Mouse (Mus musculus) intestine, postnatal 0 days (tissue): ENCODE data around the gene Ccdc146. TPM values are rescaled to one million over a fixed set of nuclear protein-coding genes. Genes with fewer than 3 reads are reported as not detected.

Experiments
- ATAC-seq: fragments of 200-750 bp; cut with Nextera tagmentation; 2 replicates; pipeline ENCODE4 v1.8.0; 2017; ENCODE audit warnings: mild to moderate bottlenecking, moderate TSS enrichment, moderate library complexity
- H3K27ac ChIP-seq: fragments of 300-500 bp; sonication (generic); 2 replicates; pipeline ENCODE4 v1.5.1; 2014; ENCODE audit warnings: mild to moderate bottlenecking, low read depth, low read length, moderate library complexity
- H3K27me3 ChIP-seq: fragments of 300-500 bp; sonication (generic); replicated peaks from 2 replicates; pipeline ENCODE4 v1.6.1; 2014; ENCODE audit warnings: low read length, mixed read lengths; ENCODE audit not compliant: control insufficient read depth, insufficient read depth
- H3K36me3 ChIP-seq: fragments of 300-500 bp; sonication (generic); 2 replicates; pipeline ENCODE4 v1.6.1; 2014; ENCODE audit warnings: mild to moderate bottlenecking, moderate library complexity; ENCODE audit not compliant: control insufficient read depth, insufficient read depth
- H3K4me1 ChIP-seq: fragments of 300-500 bp; sonication (generic); replicated peaks from 2 replicates; pipeline ENCODE4 v1.6.1; 2014; ENCODE audit warnings: antibody characterized with exemption, low read length, mixed read lengths; ENCODE audit not compliant: control insufficient read depth, insufficient read depth
- H3K4me2 ChIP-seq: fragments of 300-500 bp; sonication (generic); replicated peaks from 2 replicates; pipeline ENCODE4 v1.6.1; 2014; ENCODE audit warnings: low read depth, mild to moderate bottlenecking, moderate library complexity
- H3K4me3 ChIP-seq: fragments of 300-500 bp; sonication (generic); 2 replicates; pipeline ENCODE4 v1.5.1; 2014; ENCODE audit warnings: low read depth, low read length
- H3K9ac ChIP-seq: fragments of 300-500 bp; sonication (generic); 2 replicates; pipeline ENCODE4 v1.6.1; 2014; ENCODE audit warnings: mild to moderate bottlenecking, low read depth, low read length
- H3K9me3 ChIP-seq: fragments of 300-500 bp; sonication (generic); 2 replicates; pipeline ENCODE4 v1.6.1; 2016; ENCODE audit warnings: mixed run types; ENCODE audit not compliant: control insufficient read depth
- CTCF ChIP-seq: sonication (generic); IDR thresholded peaks from 2 replicates; pipeline ENCODE4 v1.5.1; 2016; ENCODE audit warnings: low read depth, mild to moderate bottlenecking, control low read depth, antibody characterized with exemption, moderate library complexity
- WGBS: fragments of 180-500 bp; shearing (Covaris S2); extraction: QIAGEN DNeasy Blood & Tissue Kit; methylation state at CpG from one replicate; pipeline ENCODE4 v1.1.7; 2014; 5-methylcytosine and 5-hydroxymethylcytosine counted together
- polyA plus RNA-seq: library from polyadenylated mRNA; unstranded; fragments of >200 nt; fragmentation: Nextera tagmentation; extraction: Ambion mirVana; gene quantifications from 2 replicates; pipeline ENCODE4 v1.2.1, GENCODE M21; 2015

The Ccdc146 gene
- polyA plus RNA-seq, 1 experiment from 2014 or later, result 0.44 TPM

DNA sequence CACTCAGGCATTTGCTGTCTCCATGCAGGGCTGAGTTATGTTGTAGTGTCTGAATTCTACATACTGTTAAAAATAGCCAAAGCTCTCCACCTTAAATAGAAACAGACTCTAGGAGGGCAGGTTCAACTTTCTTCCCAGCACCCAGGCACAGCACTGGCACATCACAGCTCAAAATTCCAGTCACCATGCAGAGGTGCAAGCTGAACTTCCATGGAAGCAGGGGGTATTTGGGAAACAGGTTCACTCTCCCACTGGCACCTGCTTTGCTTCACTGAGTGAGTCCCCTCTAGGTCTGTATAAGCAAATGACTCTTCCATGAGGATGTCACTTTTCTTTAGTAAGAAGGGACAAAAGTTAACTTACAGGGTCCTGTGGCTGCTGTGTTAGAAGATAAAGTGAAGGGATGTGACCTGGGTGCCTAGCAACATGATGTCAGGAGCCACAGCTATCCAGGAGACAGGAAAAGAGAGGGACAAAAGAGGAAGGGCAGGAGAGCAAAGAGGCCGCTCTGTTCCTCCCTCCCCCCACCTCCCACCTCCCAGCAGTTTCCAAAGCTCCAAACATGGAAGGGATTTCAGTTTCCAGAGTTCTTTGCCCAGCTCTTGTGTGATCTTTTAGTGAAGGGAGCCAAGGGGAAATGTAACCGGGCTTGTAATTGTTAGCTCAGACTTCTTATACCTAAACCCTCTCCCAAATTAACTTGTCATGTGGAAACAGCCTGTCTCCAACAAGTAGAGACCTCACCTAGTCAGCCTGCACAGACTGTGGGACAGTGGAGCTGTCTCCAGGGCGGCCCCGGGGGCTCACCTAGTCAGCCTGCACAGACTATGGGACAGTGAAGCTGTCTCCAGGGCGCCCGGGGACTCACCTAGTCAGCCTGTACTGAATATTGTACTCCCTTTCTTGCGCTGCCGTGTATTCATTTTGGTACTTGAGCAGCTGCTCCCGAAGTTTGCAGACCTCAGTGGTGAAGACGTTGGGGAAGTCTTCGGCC, 94.5 kb downstream of the Ccdc146 start:
- H3K9me3 ChIP-seq, result no peaks in the 10 kb centered on the region
- no peaks in the 10 kb centered on the region for H3K27me3 ChIP-seq
- no peak for TF ChIP-seq CTCF
- no peaks in the 10 kb centered on the region for H3K36me3 ChIP-seq
- no peak for ATAC-seq
- H3K4me2 ChIP-seq, result no peak overlapping the region
- no peak overlapping the region for H3K9ac ChIP-seq
- H3K4me3 ChIP-seq, result no peak overlapping the region
- no peaks in the 10 kb centered on the region for H3K4me1 ChIP-seq
- 49% methylated on average over 11 of the region's 11 CpGs for WGBS
- H3K27ac ChIP-seq, result no peak overlapping the region; the same call in 1 of the 2 replicates

DNA sequence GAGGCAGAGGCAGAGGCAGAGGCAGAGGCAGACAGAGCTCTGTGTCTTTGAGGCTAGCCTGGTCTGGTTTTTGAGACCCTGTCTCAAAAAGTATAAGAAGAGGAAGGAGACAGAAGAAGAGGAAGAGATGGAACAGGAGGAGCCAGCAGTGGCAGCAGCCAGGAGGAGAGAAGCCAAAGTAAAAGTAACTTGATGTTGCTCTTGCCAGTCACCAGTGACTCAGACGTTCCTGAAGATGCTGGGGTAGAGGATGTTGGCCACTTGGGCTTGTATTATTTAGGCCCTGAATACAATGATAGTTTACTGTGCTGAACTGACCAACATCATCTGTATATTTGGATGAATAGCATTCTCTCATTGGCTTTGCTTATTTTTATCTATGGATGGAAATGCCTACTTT, 95.9 kb downstream of the Ccdc146 start:
- no peaks in the 10 kb centered on the region for H3K4me1 ChIP-seq
- H3K27ac ChIP-seq, result no peak overlapping the region
- WGBS, result 74% methylated on average over 1 of the region's 1 CpGs
- no peak for ATAC-seq
- no peak overlapping the region for H3K9ac ChIP-seq
- H3K9me3 ChIP-seq, result no peaks in the 10 kb centered on the region
- H3K4me2 ChIP-seq, result no peak overlapping the region
- H3K36me3 ChIP-seq, result no peaks in the 10 kb centered on the region
- H3K4me3 ChIP-seq, result no peak overlapping the region
- H3K27me3 ChIP-seq, result no peaks in the 10 kb centered on the region
- no peak for TF ChIP-seq CTCF

DNA sequence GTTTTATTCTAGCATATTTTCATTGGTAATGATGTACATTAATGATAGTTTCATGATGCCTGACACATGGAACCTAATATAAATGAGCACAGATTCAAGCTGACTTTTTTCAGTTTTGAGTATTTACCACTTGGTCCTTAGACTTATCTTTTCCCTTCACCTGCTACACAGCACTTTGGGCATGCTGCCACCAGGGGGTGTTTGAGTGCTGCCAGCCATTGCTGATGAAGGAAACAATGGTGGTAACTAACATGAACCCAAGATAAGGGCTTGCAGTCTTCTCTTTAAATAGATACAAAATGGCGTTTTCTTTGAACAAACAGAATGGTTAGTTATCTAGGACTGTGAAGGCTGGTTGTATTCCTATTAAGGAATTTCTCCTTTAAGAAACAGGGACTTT, 98.0 kb downstream of the Ccdc146 start:
- Histone ChIP-seq H3K4me1 (no peaks in the 10 kb centered on the region), H3K4me2 (no peak overlapping the region), H3K4me3 (no peak overlapping the region), H3K9ac (no peak overlapping the region), H3K27ac (no peak overlapping the region), H3K27me3 (no peaks in the 10 kb centered on the region), H3K36me3 (no peaks in the 10 kb centered on the region), H3K9me3 (no peaks in the 10 kb centered on the region)
- WGBS, result 27% methylated on average over 1 of the region's 1 CpGs
- no peak; the same call in 1 of the 2 replicates for ATAC-seq
- TF ChIP-seq CTCF, result peak; percentile 90

DNA sequence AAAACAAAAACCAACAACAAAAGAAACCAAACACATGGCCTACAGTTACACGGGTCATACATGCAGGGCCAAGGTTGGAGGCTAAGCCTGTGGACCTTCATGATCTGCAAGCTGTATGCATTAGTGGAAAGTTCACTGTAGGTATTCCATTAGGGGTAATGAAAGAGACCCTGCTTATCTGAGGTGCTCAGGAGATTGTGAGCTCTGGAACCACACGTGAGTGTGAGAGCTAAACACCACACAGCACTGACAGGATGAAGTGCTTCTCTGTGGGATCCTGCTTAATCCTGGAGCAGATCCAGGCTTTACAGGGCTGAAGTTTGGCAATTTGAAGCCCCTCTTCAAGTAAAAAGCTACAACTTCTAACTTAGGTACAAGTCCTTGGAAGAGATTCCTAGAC, 104.3 kb downstream of the Ccdc146 start:
- no peak for ATAC-seq
- Histone ChIP-seq H3K4me2 (no peak overlapping the region), H3K27ac (no peak overlapping the region), H3K4me1 (no peaks in the 10 kb centered on the region), H3K9ac (no peak overlapping the region), H3K27me3 (no peaks in the 10 kb centered on the region), H3K9me3 (no peaks in the 10 kb centered on the region), H3K4me3 (no peak overlapping the region), H3K36me3 (no peaks in the 10 kb centered on the region)
- TF ChIP-seq CTCF, result no peak
- 73% methylated on average over 2 of the region's 2 CpGs for WGBS

DNA sequence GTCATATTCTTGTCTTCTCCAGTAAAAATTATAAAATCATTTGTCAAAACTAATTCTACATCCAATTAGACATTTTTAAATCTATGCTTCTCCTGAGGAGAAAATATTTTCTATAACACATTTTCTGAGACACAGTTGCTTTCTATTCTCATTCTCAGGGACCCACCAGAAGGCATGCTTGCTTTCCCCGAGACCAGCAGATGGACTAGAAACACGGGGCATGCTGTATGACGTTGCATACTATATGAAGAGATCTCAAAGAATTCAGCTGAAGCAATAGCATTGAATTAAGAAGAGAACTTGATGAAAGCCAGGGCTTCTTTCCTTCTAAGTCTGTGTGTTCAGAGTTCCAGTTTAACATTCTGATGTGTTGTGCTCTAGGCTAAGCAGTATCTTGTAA, 109.8 kb downstream of the Ccdc146 start:
- Histone ChIP-seq H3K4me1 (no peaks in the 10 kb centered on the region), H3K4me2 (no peak overlapping the region), H3K27me3 (no peaks in the 10 kb centered on the region), H3K36me3 (no peaks in the 10 kb centered on the region), H3K9me3 (no peaks in the 10 kb centered on the region), H3K4me3 (no peak overlapping the region), H3K9ac (no peak overlapping the region), H3K27ac (no peak overlapping the region)
- WGBS, result 80% methylated on average over 3 of the region's 3 CpGs
- no peak for ATAC-seq
- TF ChIP-seq CTCF, result no peak

DNA sequence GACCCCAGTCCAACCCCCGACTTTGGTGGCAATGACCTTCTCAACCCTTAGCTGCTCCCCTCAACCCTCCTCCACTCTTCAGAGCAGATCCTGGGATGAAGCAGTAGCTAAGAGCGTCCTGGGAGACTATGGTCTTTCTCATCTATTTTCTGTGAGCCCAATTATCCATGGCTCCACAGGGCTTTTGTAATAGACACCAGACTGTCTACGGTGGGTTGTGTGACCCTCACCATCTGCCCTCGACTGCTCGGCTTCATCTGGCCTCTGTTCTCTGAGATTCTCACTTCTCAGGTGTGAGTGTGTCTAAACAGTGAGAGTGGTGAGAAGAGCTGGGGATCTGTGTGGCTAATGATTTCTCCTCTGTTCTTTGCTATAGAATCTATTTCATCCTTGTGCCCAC, 117.3 kb downstream of the Ccdc146 start:
- Histone ChIP-seq H3K9me3 (no peaks in the 10 kb centered on the region), H3K27me3 (no peaks in the 10 kb centered on the region), H3K4me3 (no peak overlapping the region), H3K4me2 (no peak overlapping the region), H3K27ac (no peak overlapping the region), H3K4me1 (no peaks in the 10 kb centered on the region), H3K36me3 (no peaks in the 10 kb centered on the region), H3K9ac (no peak overlapping the region)
- ATAC-seq, result no peak
- no peak for TF ChIP-seq CTCF
- WGBS, result 88% methylated on average over 5 of the region's 5 CpGs
